Mouse (Mus musculus) E14TG2a.4 (cell line): Measurements from ENCODE around the gene Pitpnm3.

Experiments
- CTCF ChIP-seq: conservative IDR thresholded peaks from 2 replicates; pipeline ENCODE4 v1.5.1; 2014; ENCODE audit warnings: low read length
- NANOG ChIP-seq: IDR thresholded peaks from 2 replicates; pipeline ENCODE4 v1.6.1; 2014; ENCODE audit warnings: borderline replicate concordance, low read length, mixed read lengths
- POU5F1 ChIP-seq: IDR thresholded peaks from 2 replicates; pipeline ENCODE4 v1.6.1; 2014; ENCODE audit warnings: low read length, borderline replicate concordance

GRCm38 (mm10) chr11:72153122-72153862 is 17.7 kb upstream of the Pitpnm3 start:
- no peak for TF ChIP-seq CTCF
- no peak for TF ChIP-seq NANOG
- no peak for TF ChIP-seq POU5F1
